Mouse (Mus musculus): Measurements from ENCODE around the gene 1700010I14Rik. TPM values are rescaled to one million over a fixed set of nuclear protein-coding genes. Genes with fewer than 3 reads are reported as not detected.

1700010I14Rik gene
- total and polyA plus RNA-seq, 3 experiments, result 0.23 to 2.2 TPM; not detected in 1

DNA sequence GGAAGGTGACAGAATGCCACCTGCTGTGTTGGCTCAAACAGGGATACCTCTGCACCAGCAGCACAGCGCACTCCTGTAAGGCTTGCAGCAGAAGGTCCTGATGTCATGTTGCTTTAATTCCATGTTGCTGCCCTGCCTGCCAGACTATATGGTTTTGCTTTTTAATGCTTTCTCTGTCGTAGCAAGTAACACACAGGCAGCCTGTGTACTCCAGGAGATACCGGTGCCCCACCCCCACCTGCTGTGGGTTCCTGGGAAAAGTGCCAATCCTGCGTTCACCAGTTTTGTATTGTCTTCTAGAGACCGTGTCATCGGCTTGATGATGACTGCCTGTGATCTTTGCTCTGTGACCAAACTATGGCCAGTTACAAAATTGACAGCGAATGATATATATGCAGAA lies 13.7 kb upstream of the 1700010I14Rik start:
- Histone ChIP-seq H3K9me3 (replicated peaks; ENCODE audit: insufficient read depth, low read length) (no peaks in the 10 kb centered on the region), H3K27ac (ENCODE audit: control insufficient read depth, low read depth, low read length) (no peak overlapping the region), H3K27me3 (ENCODE audit: control insufficient read depth in 1 of 2, insufficient read depth in 2 of 2, low read length in 2 of 2) (no peaks in the 10 kb centered on the region), H3K9ac (ENCODE audit: control insufficient read depth, low read depth, low read length, poor library complexity, severe bottlenecking) (no peak overlapping the region), H3K4me1 (ENCODE audit: control insufficient read depth in 1 of 2, insufficient read depth in 2 of 2, low read length in 2 of 2) (no peaks in the 10 kb centered on the region), H3K4me3 (ENCODE audit: control insufficient read depth in 1 of 2, insufficient read depth in 1 of 2, low read depth in 2 of 2, low read length in 2 of 2) (no peak overlapping the region), H3K36me3 (ENCODE audit: control insufficient read depth in 1 of 2, insufficient read depth in 2 of 2, low read length in 2 of 2) (no peaks in the 10 kb centered on the region), H3K79me2 (ENCODE audit: control insufficient read depth, insufficient read depth, low read length, poor library complexity) (no peaks in the 10 kb centered on the region)
- DNase-seq (ENCODE audit: low read depth, low spot score), result no peak
- TF ChIP-seq POLR2A (IDR thresholded peaks at IDR 0.05; ENCODE audit: control insufficient read depth in 1 of 2, insufficient read depth in 1 of 2, low read depth in 1 of 2, low read length in 2 of 2, poor library complexity in 1 of 2) (no peak), NRF1 (IDR thresholded peaks at IDR 0.05; ENCODE audit: insufficient read depth, low read depth, low read length, poor library complexity, severe bottlenecking) (no peak), UBTF (IDR thresholded peaks at IDR 0.05; ENCODE audit: borderline replicate concordance, insufficient read depth, low read depth, low read length) (no peak), POLR2AphosphoS2 (IDR thresholded peaks at IDR 0.05; ENCODE audit: low read length) (no peak), ELF1 (IDR thresholded peaks at IDR 0.05; ENCODE audit: low read depth, low read length) (no peak), SMC3 (IDR thresholded peaks at IDR 0.05; ENCODE audit: low read depth, low read length) (no peak), MAZ (IDR thresholded peaks at IDR 0.05; ENCODE audit: low read depth, low read length) (no peak), CHD1 (IDR thresholded peaks at IDR 0.05; ENCODE audit: low read depth, low read length) (no peak), CTCF (IDR thresholded peaks at IDR 0.05 in 2 of 3, conservative IDR thresholded peaks at IDR 0.05 in 1 of 3; ENCODE audit: control insufficient read depth in 1 of 3, insufficient read depth in 1 of 3, low read depth in 2 of 3, low read length in 3 of 3, poor library complexity in 1 of 3, severe bottlenecking in 1 of 3) (no peak), ZC3H11A (IDR thresholded peaks at IDR 0.05; ENCODE audit: low read depth, low read length) (no peak), ZKSCAN1 (IDR thresholded peaks at IDR 0.05; ENCODE audit: low read depth, low read length) (no peak), MXI1 (IDR thresholded peaks at IDR 0.05; ENCODE audit: low read depth, low read length) (no peak), EP300 (IDR thresholded peaks at IDR 0.05; ENCODE audit: low read depth in 1 of 2, low read length in 2 of 2) (no peak), RCOR1 (IDR thresholded peaks at IDR 0.05; ENCODE audit: low read depth, low read length) (no peak), MYB (IDR thresholded peaks at IDR 0.05; ENCODE audit: low read depth, low read length) (no peak), TBP (IDR thresholded peaks at IDR 0.05; ENCODE audit: low read depth, low read length) (no peak), USF2 (IDR thresholded peaks at IDR 0.05; ENCODE audit: borderline replicate concordance in 1 of 2, insufficient read depth in 1 of 2, low read depth in 1 of 2, low read length in 2 of 2) (no peak), POLR2AphosphoS5 (IDR thresholded peaks at IDR 0.05; ENCODE audit: borderline replicate concordance, low read depth, low read length) (no peak), HCFC1 (IDR thresholded peaks at IDR 0.05; ENCODE audit: low read depth, low read length) (no peak)

DNA sequence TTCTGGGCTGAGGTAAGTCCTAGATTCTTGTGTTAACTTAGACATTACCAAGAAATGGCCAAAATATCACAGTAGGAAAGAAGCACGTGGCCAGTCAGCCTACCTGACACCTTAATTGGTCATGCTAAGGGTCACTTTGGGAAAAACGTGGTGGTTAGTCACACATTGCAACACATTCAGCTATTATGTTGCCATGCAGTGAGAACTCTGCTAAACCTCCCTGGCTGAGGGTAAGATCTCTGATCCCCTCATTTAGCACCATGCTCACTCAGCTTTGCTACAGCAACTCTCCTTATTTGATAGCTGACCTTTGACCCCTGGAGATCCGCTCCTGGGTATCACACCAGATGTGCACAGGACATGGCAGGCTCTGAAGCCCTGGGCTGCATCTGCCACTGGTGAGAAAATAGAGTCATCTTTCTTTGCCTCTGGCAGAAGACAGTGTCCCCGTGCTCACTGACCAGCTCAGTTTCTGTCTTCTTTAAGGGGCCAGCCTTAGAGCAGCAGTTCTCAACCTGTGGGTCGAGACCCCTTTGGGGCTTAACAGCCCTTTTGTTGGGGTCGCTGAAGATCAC lies 13.2 kb upstream of the 1700010I14Rik start:
- H3K79me2 ChIP-seq (ENCODE audit: control insufficient read depth, insufficient read depth, low read length, poor library complexity), result no peaks in the 10 kb centered on the region
- TF ChIP-seq ZNF384 (IDR thresholded peaks at IDR 0.05; ENCODE audit: low read depth, low read length) (no peak), ZKSCAN1 (IDR thresholded peaks at IDR 0.05; ENCODE audit: low read depth, low read length) (no peak), NRF1 (IDR thresholded peaks at IDR 0.05; ENCODE audit: insufficient read depth, low read depth, low read length, poor library complexity, severe bottlenecking) (no peak), USF1 (IDR thresholded peaks at IDR 0.05; ENCODE audit: low read depth, low read length) (no peak), UBTF (IDR thresholded peaks at IDR 0.05; ENCODE audit: borderline replicate concordance, insufficient read depth, low read depth, low read length) (no peak), HCFC1 (IDR thresholded peaks at IDR 0.05; ENCODE audit: low read depth, low read length) (no peak), CTCF (IDR thresholded peaks at IDR 0.05 in 2 of 3, conservative IDR thresholded peaks at IDR 0.05 in 1 of 3; ENCODE audit: control insufficient read depth in 1 of 3, insufficient read depth in 1 of 3, low read depth in 2 of 3, low read length in 3 of 3, poor library complexity in 1 of 3, severe bottlenecking in 1 of 3) (no peak), EP300 (IDR thresholded peaks at IDR 0.05; ENCODE audit: low read depth in 1 of 2, low read length in 2 of 2) (no peak), POLR2AphosphoS5 (IDR thresholded peaks at IDR 0.05; ENCODE audit: borderline replicate concordance, low read depth, low read length) (no peak), E2F4 (IDR thresholded peaks at IDR 0.05; ENCODE audit: borderline replicate concordance, low read depth, low read length) (no peak), JUND (IDR thresholded peaks at IDR 0.05; ENCODE audit: low read depth, low read length) (no peak), POLR2A (IDR thresholded peaks at IDR 0.05; ENCODE audit: control insufficient read depth in 1 of 2, insufficient read depth in 1 of 2, low read depth in 1 of 2, low read length in 2 of 2, poor library complexity in 1 of 2) (no peak), TCF12 (IDR thresholded peaks at IDR 0.05; ENCODE audit: low read depth, low read length) (no peak)
- no peak overlapping the region for H3K27ac ChIP-seq (ENCODE audit: control insufficient read depth, low read depth, low read length)
- DNase-seq (ENCODE audit: low read depth, low spot score), result no peak
- no peaks in the 10 kb centered on the region for H3K4me1 ChIP-seq (ENCODE audit: control insufficient read depth in 1 of 2, insufficient read depth in 2 of 2, low read length in 2 of 2)
- no peak overlapping the region for H3K4me3 ChIP-seq (ENCODE audit: control insufficient read depth in 1 of 2, insufficient read depth in 1 of 2, low read depth in 2 of 2, low read length in 2 of 2)
- no peaks in the 10 kb centered on the region for H3K36me3 ChIP-seq (ENCODE audit: control insufficient read depth in 1 of 2, insufficient read depth in 2 of 2, low read length in 2 of 2)
- H3K9ac ChIP-seq (ENCODE audit: control insufficient read depth, low read depth, low read length, poor library complexity, severe bottlenecking), result no peak overlapping the region
- H3K27me3 ChIP-seq (ENCODE audit: control insufficient read depth in 1 of 2, insufficient read depth in 2 of 2, low read length in 2 of 2), result no peaks in the 10 kb centered on the region
- H3K9me3 ChIP-seq (replicated peaks; ENCODE audit: insufficient read depth, low read length), result no peaks in the 10 kb centered on the region
